Mouse (Mus musculus) CD4-positive helper T cell, adult 2 months (primary cell): ENCODE data around the gene Pptc7.
"Not testable (repeated sequence)": the region's sequence is repeated elsewhere in the genome, so short reads cannot be mapped to it uniquely, and the experiment has no call there.

Experiments used
- DNase-seq: peaks from one replicate; pipeline ENCODE4 v3.0.0-alpha.2; 2012; ENCODE audit warnings: low read depth, missing footprints, low spot score

Gene Pptc7

GRCm38 (mm10) chr5:122300071-122300518 is 15.9 kb downstream of the Pptc7 start:
- no peak for DNase-seq

GRCm38 (mm10) chr5:122302810-122303745 is 18.9 kb downstream of the Pptc7 start:
- no peak for DNase-seq

- DNase-seq = no peak
Measured at GRCm38 (mm10) chr5:122303937-122304336, 19.8 kb downstream of the Pptc7 start.

GRCm38 (mm10) chr5:122304541-122304940 is 20.4 kb downstream of the Pptc7 start:
- DNase-seq = no peak

- no peak for DNase-seq
Measured at GRCm38 (mm10) chr5:122305472-122305871, 21.3 kb downstream of the Pptc7 start.

- no peak for DNase-seq
Measured at GRCm38 (mm10) chr5:122306536-122306935, 22.4 kb downstream of the Pptc7 start.

GRCm38 (mm10) chr5:122310699-122311098 is 26.5 kb downstream of the Pptc7 start:
- peak; percentile 39 for DNase-seq

GRCm38 (mm10) chr5:122311692-122312091 is 27.5 kb downstream of the Pptc7 start:
- peak; percentile 24 for DNase-seq

- DNase-seq = no peak
Measured at GRCm38 (mm10) chr5:122312346-122312745, 28.2 kb downstream of the Pptc7 start.

GRCm38 (mm10) chr5:122312942-122313684 is 28.9 kb downstream of the Pptc7 start:
- no peak for DNase-seq

- DNase-seq = peak; percentile 52
Measured at GRCm38 (mm10) chr5:122314966-122315667, 31.0 kb downstream of the Pptc7 start.

- peak; percentile 32 for DNase-seq
Measured at GRCm38 (mm10) chr5:122317329-122318045, 33.3 kb downstream of the Pptc7 start.

GRCm38 (mm10) chr5:122318100-122318499 is 33.9 kb downstream of the Pptc7 start:
- DNase-seq = peak; percentile 75

- DNase-seq = not testable (repeated sequence)
Measured at GRCm38 (mm10) chr5:122318976-122319375, 34.8 kb downstream of the Pptc7 start.

GRCm38 (mm10) chr5:122319474-122320204 is 35.5 kb downstream of the Pptc7 start:
- DNase-seq = no peak

GRCm38 (mm10) chr5:122320205-122320781 is 36.1 kb downstream of the Pptc7 start:
- DNase-seq = no peak

- DNase-seq = no peak
Measured at GRCm38 (mm10) chr5:122323523-122323922, 39.4 kb downstream of the Pptc7 start.

- no peak for DNase-seq
Measured at GRCm38 (mm10) chr5:122324608-122325431, 40.7 kb downstream of the Pptc7 start.

GRCm38 (mm10) chr5:122325477-122325876 is 41.3 kb downstream of the Pptc7 start:
- DNase-seq = no peak
